Mouse (Mus musculus): ENCODE results near the gene Hoxa3. TPM values are rescaled to one million over a fixed set of nuclear protein-coding genes. Genes with fewer than 3 reads are reported as not detected.

The Hoxa3 gene
- polyA plus RNA-seq, 1 experiment from 2014 or later = 0.20 TPM

- 14% methylated on average over 14 of the region's 14 CpGs for WGBS (ENCODE audit: insufficient replicate concordance)
- H3K4me2 ChIP-seq = peak overlapping the region; percentile 20; the same call in 1 of the 2 replicates
- no peaks in the 10 kb centered on the region for H3K9me3 ChIP-seq (replicated peaks)
- peaks cover 98% of the 10 kb centered on the region for H3K27me3 ChIP-seq
- H3K36me3 ChIP-seq (replicated peaks) = no peaks in the 10 kb centered on the region
- H3K4me3 ChIP-seq (replicated peaks) = 0 out of 2 replicates have a peak overlapping the region, but pooled peaks have one; percentile 6
- H3K4me1 ChIP-seq (replicated peaks) = peaks cover 3% of the 10 kb centered on the region; the same call in 1 of the 2 replicates
- no peak overlapping the region for H3K9ac ChIP-seq
- no peak for ATAC-seq (ENCODE audit: insufficient read depth)
- no peak overlapping the region for H3K27ac ChIP-seq (replicated peaks)
Measured at GRCm38 (mm10) chr6:52162611-52163365, 50.3 kb downstream of the Hoxa3 start.

- Histone ChIP-seq H3K9me3 (replicated peaks) (no peaks in the 10 kb centered on the region), H3K27me3 (peaks cover 98% of the 10 kb centered on the region), H3K9ac (no peak overlapping the region), H3K4me3 (replicated peaks) (no peak overlapping the region), H3K36me3 (replicated peaks) (no peaks in the 10 kb centered on the region), H3K27ac (replicated peaks) (no peak overlapping the region), H3K4me1 (replicated peaks) (peaks cover 3% of the 10 kb centered on the region; the same call in 1 of the 2 replicates), H3K4me2 (no peak overlapping the region)
- ATAC-seq (ENCODE audit: insufficient read depth) = no peak
- WGBS (ENCODE audit: insufficient replicate concordance) = 37% methylated on average over 1 of the region's 1 CpGs
Measured at GRCm38 (mm10) chr6:52162093-52162380, 51.1 kb downstream of the Hoxa3 start.

GRCm38 (mm10) chr6:52161336-52162092 is 51.6 kb downstream of the Hoxa3 start:
- Histone ChIP-seq H3K9ac (no peak overlapping the region), H3K4me1 (replicated peaks) (peaks cover 3% of the 10 kb centered on the region; the same call in 1 of the 2 replicates), H3K27me3 (peaks cover 98% of the 10 kb centered on the region), H3K9me3 (replicated peaks) (no peaks in the 10 kb centered on the region), H3K27ac (replicated peaks) (no peak overlapping the region), H3K4me2 (no peak overlapping the region), H3K4me3 (replicated peaks) (no peak overlapping the region), H3K36me3 (replicated peaks) (no peaks in the 10 kb centered on the region)
- no peak for ATAC-seq (ENCODE audit: insufficient read depth)
- WGBS (ENCODE audit: insufficient replicate concordance) = 29% methylated on average over 8 of the region's 8 CpGs

DNA sequence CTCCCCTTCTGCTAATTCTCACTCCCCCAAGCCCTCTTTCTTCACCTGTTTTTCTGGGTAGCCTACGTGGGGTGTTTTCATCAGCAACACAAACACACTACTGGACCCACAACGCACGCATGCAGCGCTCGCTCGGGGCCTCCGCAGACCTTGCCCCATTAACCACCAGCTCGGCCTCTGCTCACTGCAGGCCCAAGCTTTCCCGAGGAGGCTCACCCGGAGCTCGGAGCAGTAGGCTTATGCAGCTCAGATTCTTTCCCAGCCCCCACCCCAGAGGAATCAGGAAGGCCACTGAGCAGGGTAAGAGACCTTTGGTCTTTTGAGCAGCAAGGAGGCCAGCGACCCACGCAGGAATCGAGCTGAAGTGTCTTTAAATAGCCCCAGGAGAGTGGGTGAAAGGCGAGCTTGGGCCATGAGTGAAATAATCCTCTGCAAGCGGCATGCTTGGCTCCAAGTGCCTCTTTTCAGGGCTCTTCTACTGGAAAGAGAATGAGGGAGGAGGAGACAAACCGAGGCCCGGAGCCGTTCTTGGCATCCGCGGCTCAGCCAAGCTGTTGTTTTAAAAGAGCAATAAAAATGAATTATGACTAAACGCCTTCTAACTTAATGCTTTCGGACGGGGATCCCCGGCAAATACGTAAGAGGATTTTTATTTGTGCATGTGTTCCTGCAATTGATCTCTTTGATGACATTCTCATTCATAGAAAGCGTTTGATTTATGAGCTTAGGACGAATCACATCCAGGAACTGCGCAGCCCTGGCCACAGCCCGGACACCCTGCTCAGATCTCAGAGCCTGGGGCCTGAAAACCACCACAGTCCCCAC is 52.4 kb downstream of the Hoxa3 start:
- H3K4me2 ChIP-seq = peak overlapping the region; percentile 23
- ATAC-seq (ENCODE audit: insufficient read depth) = no peak
- H3K27ac ChIP-seq (replicated peaks) = 0 out of 2 replicates have a peak overlapping the region, but pooled peaks have one; percentile 19
- no peaks in the 10 kb centered on the region for H3K36me3 ChIP-seq (replicated peaks)
- H3K4me1 ChIP-seq (replicated peaks) = peaks cover 3% of the 10 kb centered on the region; the same call in 1 of the 2 replicates
- WGBS (ENCODE audit: insufficient replicate concordance) = 12% methylated on average over 30 of the region's 30 CpGs
- no peaks in the 10 kb centered on the region for H3K9me3 ChIP-seq (replicated peaks)
- no peak overlapping the region for H3K4me3 ChIP-seq (replicated peaks)
- H3K27me3 ChIP-seq = peaks cover 98% of the 10 kb centered on the region
- no peak overlapping the region for H3K9ac ChIP-seq

- H3K27me3 ChIP-seq = peaks cover 98% of the 10 kb centered on the region
- H3K36me3 ChIP-seq (replicated peaks) = no peaks in the 10 kb centered on the region
- H3K27ac ChIP-seq (replicated peaks) = no peak overlapping the region
- H3K4me1 ChIP-seq (replicated peaks) = peaks cover 3% of the 10 kb centered on the region; the same call in 1 of the 2 replicates
- H3K9me3 ChIP-seq (replicated peaks) = no peaks in the 10 kb centered on the region
- H3K4me3 ChIP-seq (replicated peaks) = no peak overlapping the region
- peak overlapping the region; percentile 23; the same call in 1 of the 2 replicates for H3K4me2 ChIP-seq
- H3K9ac ChIP-seq = no peak overlapping the region
- WGBS (ENCODE audit: insufficient replicate concordance) = 9% methylated on average over 9 of the region's 9 CpGs
- ATAC-seq (ENCODE audit: insufficient read depth) = no peak
Measured at GRCm38 (mm10) chr6:52159979-52160378, 53.2 kb downstream of the Hoxa3 start.

DNA sequence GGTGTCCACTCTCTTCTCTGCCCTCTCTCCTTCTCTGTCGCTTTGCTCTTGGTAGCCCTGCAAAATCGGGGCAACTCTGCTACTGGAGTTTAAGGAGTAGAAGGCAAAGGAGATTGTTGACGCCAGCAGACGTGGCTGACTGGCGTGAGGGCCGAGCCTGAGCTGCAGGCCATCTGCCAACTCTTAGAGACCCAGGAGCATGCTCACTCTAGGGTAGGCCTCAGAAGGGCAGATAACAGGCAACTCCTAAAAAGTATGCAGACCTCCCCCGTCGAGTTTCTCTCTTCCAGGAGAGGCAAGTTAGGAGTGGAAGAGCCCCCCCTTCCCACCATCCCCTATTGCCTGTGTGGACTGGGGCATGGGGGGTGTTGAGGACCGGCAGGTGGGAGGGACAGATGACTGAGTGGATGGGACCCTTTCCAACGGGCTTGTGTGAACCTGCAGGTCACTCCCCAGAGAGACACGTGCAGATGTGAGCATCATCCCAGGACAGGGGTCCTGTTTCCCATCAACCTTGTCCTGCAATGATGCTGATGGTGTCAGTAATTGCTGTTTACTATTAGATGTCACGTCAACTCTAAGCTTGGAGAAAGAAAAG is 53.9 kb downstream of the Hoxa3 start:
- H3K27me3 ChIP-seq = peaks cover 98% of the 10 kb centered on the region
- ATAC-seq (ENCODE audit: insufficient read depth) = no peak
- H3K36me3 ChIP-seq (replicated peaks) = no peaks in the 10 kb centered on the region
- H3K4me2 ChIP-seq = peak overlapping the region; percentile 74
- peaks cover 3% of the 10 kb centered on the region; the same call in 1 of the 2 replicates for H3K4me1 ChIP-seq (replicated peaks)
- H3K27ac ChIP-seq (replicated peaks) = peak overlapping the region; percentile 41; the same call in 1 of the 2 replicates
- WGBS (ENCODE audit: insufficient replicate concordance) = 15% methylated on average over 12 of the region's 12 CpGs
- no peak overlapping the region for H3K9ac ChIP-seq
- no peaks in the 10 kb centered on the region for H3K9me3 ChIP-seq (replicated peaks)
- H3K4me3 ChIP-seq (replicated peaks) = peak overlapping the region; percentile 56

DNA sequence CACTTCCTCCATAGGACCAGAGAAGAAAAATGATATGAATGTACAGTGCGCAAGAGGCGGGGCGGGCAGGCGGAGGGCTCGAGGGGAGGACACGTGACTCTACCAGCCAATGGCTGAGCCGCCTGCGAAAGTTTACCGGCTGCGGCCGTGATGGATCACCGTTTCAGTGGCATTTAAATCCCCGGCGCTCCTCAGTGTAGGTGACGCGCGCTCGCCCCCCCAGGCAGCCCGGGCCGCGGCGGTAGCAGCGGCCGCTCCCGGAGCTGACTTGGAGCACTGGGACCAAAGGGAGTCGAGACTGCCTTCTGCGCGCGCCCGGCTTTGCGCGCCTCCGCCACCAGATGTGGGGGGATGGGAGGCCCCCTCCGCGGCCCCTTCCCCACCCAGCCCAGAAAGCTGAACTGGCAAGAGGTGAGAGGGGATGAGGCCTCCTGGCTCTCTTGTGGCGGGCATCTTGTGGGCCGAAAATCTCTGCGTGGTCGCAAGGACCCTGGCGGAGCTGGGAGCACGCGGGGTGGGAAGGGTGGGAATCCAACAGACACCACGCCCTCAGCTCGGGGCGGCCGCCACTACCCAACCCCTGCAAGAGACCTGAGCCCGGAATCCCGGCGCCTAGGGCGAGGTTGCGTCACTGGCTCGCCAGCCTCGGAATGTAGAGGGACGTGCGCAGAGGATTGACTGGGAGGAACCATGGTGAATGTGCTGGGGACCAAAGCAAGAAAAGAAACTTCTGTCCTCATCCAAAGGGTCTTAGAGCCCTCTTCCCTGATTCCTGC is 54.7 kb downstream of the Hoxa3 start, which contains the start of gene Hoxa1:
Gene Hoxa1, minus strand, starts transcription at position 42 of the 776 bp plus-strand sequence.
- peak within 1 kb of the TSS; percentile 41; the same call in 1 of the 2 replicates for H3K27ac ChIP-seq (replicated peaks)

DNA sequence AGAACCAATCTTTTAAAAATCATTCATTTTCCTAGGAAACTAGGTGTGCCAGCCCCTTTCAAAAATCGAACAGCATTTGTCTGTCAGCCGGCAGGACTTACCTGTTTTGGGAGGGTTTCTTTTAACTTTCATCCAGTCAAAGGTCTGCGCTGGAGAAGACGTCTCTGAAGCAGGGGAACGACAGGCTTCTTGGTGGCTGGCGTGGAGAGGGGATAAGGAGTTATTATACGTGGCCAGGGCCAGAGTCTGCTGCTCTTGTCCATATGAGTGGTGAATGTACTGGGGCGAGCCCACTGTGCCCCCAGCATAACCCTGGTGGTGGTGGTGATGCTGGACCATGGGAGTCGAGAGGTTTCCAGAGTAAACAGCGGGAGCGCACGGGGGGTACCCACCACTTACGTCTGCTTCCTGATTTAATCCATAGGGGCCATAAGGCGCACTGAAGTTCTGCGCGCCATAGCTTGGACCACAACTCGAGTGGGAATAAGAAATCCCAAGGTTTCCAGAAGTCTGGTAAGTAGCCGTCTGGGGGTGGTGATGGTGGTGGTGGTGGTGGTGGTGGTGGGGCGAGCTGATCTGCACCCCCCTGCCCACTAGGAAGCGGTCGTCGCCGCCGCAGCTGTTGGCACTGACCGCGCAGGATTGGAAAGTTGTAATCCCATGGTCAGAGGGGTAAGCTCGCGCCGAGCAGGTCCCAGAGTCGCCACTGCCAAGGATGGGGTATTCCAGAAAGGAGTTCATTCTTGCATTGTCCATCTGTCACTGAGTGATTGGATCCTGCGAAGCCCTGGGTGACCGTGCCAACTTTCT is 55.5 kb downstream of the Hoxa3 start:
- peak overlapping the region; percentile 56 for H3K4me3 ChIP-seq (replicated peaks)
- peaks cover 98% of the 10 kb centered on the region for H3K27me3 ChIP-seq
- H3K9me3 ChIP-seq (replicated peaks) = no peaks in the 10 kb centered on the region
- WGBS (ENCODE audit: insufficient replicate concordance) = 1% methylated on average over 32 of the region's 32 CpGs
- H3K36me3 ChIP-seq (replicated peaks) = no peaks in the 10 kb centered on the region
- ATAC-seq (ENCODE audit: insufficient read depth) = no peak
- no peak overlapping the region for H3K27ac ChIP-seq (replicated peaks)
- peak overlapping the region; percentile 74 for H3K4me2 ChIP-seq
- no peak overlapping the region for H3K9ac ChIP-seq
- peaks cover 3% of the 10 kb centered on the region; the same call in 1 of the 2 replicates for H3K4me1 ChIP-seq (replicated peaks)

More for the DNA sequence above, 54.7 kb downstream of the Hoxa3 start, which contains the start of gene Hoxa1:
- H3K27me3 ChIP-seq = peaks cover 98% of the 10 kb centered on the region
- WGBS (ENCODE audit: insufficient replicate concordance) = under 1% methylated on average over 55 of the region's 55 CpGs
- peaks cover 3% of the 10 kb centered on the region; the same call in 1 of the 2 replicates for H3K4me1 ChIP-seq (replicated peaks)
- no peak within 1 kb of the TSS for H3K9ac ChIP-seq
- H3K4me2 ChIP-seq = peak within 1 kb of the TSS; percentile 74
- H3K4me3 ChIP-seq (replicated peaks) = peak within 1 kb of the TSS; percentile 56
- no peaks in the 10 kb centered on the region for H3K36me3 ChIP-seq (replicated peaks)
- peak; percentile 61; the same call in 1 of the 2 replicates for ATAC-seq (ENCODE audit: insufficient read depth)
- H3K9me3 ChIP-seq (replicated peaks) = no peaks in the 10 kb centered on the region

- Histone ChIP-seq H3K9me3 (replicated peaks) (no peaks in the 10 kb centered on the region), H3K27me3 (peaks cover 98% of the 10 kb centered on the region), H3K4me2 (no peak overlapping the region; the same call in 1 of the 2 replicates), H3K36me3 (replicated peaks) (no peaks in the 10 kb centered on the region), H3K9ac (no peak overlapping the region), H3K27ac (replicated peaks) (no peak overlapping the region), H3K4me1 (replicated peaks) (peaks cover 3% of the 10 kb centered on the region; the same call in 1 of the 2 replicates), H3K4me3 (replicated peaks) (no peak overlapping the region)
- ATAC-seq (ENCODE audit: insufficient read depth) = no peak
- WGBS (ENCODE audit: insufficient replicate concordance) = 4% methylated on average over 20 of the region's 20 CpGs
Measured at GRCm38 (mm10) chr6:52156551-52157200, 56.5 kb downstream of the Hoxa3 start.

All from liver, embryonic 15.5 days (tissue).